Mouse (Mus musculus) spleen, embryonic (tissue): ENCODE data around the gene Cnksr1.
"Not testable (repeated sequence)": the region's sequence is repeated elsewhere in the genome, so short reads cannot be mapped to it uniquely, and the experiment has no call there.

ENCODE experiments used
- CTCF ChIA-PET: fragments of 350-600 bp; sonication (Branson Sonifier 250); formaldehyde crosslinking; loops from one replicate; lab custom pipeline; 2022; lab: Charles Lee

The Cnksr1 gene

DNA sequence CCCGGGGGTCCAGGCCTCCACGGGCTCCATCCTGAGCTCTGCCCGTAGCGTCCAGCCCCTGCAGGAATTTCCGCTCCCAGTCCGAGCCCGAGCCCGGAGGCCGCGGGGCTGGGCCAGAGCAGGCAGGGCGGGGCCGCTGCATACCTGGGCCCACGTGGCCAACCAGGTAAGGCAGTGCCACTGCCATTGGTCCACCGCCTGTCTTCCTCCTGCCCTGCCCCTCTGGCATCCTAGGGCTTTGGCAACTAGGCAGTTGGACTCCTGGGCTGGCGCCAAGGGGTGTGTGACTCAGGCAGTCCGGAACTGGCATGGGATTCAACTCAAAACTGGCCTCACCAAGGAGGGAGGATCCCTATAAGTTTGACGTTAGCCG is at the start of gene Cnksr1:
Gene Cnksr1, minus strand, starts transcription at position 121 of the 373 bp plus-strand sequence.
- CTCF ChIA-PET = no interaction called here

DNA sequence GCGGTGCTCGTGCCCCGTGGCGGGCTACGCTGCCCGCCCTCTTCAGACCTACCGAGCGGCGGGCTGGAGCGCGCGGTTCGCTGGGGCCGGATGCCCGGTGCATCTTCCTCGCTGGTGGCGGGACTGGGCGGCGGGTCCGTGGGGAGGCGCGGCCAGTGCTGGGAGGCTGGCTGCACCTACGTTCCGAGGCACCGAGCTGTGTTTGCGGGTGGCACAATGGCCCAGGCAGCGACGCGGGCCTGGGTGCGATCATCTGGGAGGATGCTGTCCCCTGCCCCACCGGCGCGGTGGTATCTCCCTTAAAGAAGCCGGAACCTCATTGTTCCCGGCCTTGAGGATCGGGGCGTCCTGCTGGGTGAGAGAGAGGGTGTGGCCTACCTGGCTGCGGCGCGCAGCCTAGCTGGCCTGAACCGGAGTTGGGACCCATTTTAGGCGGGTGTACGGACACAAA is 49.4 kb upstream of the Cnksr1 start, which contains the start of gene Pdik1l:
Gene Pdik1l, minus strand, starts transcription at position 321 of the 451 bp plus-strand sequence.
- CTCF ChIA-PET = interaction anchor here (0.6 kb wide), 1 partner anchor 99 kb away, joined by 3 read pairs; no protein-coding TSS in a partner anchor

DNA sequence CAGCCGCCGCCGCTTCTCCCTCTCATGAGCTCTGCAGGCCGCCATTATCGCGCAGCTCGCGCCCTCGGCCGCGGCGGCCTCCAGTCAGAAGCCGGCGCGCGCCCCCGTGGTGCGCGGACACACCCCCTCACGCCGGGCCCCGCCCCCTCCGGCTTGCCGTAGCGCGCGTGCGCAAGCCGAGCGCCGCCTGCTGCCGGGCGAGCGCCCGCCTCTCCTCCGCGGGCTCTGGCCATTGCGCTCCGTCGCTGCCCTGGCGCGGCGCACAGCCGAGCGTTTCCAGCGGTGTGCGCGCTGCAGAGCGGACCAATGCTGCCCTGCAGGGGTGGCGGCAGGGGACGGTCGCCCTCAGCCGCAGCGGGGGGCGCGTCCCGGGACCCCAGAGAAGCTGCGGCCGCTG is 49.0 kb upstream of the Cnksr1 start:
- CTCF ChIA-PET = no interaction called here

DNA sequence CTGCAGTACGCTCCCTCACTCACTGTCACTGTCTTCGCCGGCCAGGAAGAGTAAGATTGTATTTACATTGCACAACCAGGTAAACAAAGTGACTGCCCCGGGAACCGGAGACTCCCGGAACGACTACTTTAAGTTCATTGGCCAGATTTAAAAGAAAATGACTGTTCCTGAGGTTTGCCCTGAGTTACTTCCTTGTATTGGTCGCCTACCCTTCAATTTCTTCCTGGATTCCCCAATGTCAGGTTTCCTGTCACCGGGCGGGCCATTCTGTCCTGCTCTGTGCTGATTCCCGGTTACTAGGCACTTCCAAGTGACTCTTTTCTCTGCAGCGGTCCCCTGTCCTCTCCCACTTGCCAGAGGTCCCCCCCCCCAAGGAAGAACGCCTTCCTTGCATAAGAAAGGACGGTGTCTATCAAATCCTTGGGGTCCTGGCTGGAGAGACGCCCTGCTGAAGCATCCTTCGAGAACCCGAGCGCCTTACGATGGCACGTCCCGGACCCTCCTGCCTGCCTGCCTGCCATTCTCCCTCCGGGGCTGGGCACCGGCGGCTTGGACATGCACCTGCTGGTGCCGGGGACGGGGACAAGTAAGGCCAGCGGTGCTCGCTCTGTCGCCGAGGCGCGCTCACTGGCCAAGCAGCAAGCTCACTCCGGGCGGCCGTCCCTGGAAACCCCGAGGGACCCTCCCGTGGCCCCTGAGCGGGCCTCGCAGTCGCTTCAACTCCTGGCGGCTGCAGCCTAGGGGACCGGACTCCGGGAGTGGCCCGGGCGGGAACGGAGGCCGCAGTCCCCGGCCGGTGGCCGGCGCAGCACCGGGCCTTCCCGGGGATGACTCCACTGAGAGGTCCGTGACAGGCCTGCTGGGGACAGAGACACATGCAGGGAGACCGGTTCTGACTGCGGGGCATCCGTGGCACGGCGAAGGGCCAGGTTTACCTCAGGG is 48.3 kb upstream of the Cnksr1 start:
- CTCF ChIA-PET = interaction anchor here (0.6 to 0.7 kb wide), 2 partner anchors 251 to 331 kb away, joined by 3 to 5 read pairs; no protein-coding TSS in a partner anchor

DNA sequence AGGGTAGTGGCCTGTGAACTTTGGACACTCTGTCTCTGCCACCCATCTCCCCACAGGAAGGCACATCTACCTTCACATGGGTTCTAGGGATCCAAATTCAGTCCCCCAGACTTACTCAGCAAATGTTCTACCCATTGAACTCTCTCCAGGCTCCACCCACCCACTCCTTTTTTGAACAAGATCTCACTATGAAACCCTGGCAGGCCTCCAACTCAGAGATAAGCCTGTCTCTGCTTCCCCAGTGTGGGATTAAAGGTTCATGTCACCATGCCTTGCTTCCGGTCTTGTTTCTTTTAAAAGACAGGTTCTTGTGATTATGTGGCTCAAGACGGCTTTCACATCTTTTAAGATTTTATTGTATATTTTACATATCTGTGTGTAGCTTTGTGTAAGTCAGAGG is 46.7 kb upstream of the Cnksr1 start:
- CTCF ChIA-PET = interaction anchor here (0.7 kb wide), 1 partner anchor 533 kb away, joined by 3 read pairs; no protein-coding TSS in a partner anchor

DNA sequence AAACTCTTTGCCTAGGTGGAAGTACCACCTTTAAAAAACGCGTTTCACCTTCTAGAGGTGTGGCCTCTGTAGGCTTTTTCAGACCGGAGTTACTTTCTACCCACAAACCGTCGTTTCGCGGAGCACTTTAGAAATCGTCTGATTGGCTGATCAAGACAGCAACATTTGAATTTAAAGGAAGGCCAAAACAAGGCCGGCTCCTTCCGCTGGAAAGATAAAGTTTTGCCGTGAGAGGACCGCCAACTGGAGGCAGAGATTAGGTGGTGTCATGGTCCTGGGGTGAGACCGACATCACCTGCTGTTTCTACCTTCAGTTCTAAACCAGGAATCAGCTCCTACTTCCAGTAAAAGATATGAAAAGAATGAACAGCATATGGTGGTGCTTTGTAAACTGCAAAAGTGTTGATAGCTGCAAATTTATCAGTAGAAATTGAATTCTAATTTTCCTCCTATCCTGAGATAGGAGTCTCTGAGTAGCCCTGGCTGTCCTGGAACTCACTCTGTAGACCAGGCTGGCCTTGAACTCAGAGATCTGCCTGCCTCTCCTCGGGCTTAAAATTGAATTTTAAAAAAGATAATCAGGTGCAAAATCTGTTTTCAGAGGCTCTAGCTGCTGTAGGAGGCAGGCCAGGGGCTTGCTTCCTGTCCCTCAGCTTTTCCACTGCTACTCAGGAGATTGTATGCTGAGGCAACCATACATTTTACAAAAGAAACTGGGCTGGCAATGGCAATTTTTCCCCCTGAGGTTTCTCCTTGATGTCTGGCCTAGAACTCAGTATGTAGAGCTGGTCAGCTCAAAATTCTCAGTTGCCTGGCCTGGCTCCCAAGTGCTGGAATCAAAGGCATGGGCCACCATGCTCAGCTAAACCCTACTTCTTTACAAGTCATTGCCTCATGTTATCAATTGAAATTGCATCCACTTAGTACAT is 35.5 kb upstream of the Cnksr1 start:
- CTCF ChIA-PET = interaction anchor here (0.5 to 1.7 kb wide), 2 partner anchors 17 to 1667 kb away, joined by 3 to 4 read pairs; no protein-coding TSS in a partner anchor

DNA sequence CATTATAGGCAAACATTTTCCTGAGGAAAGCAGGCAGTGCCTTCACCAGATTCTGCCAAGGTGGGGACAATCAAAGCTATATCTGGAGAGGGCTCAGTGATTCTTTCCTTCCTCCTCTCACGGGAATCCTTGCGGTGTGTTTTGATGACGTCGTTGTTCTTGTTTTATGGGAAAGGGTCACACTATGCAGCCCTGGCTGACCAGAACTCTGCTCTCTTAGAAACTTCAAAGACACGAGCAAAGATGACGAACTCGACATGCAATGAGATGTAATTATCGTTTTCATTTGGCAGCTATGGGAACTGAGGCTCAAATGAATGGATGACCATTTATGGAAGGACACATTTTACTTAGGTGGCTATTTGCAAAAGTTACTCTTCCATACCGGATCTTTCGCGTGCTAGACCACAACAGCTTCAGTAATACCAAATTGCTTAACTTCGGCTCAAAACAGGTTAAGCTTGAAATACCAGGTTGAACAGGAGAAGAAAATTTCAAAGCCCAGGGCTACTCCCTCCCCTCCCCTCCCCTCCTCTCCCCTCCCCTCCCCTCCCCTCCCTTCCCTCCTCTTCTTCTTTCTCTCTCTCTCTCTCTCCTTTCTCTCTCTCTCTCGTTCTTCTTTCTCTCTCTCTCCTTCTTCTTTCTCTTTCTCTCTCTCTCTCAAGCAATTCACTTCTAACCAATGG is 34.7 kb upstream of the Cnksr1 start:
- CTCF ChIA-PET = interaction anchor here (1.7 kb wide), 1 partner anchor 18 kb away, joined by 4 read pairs; no protein-coding TSS in a partner anchor

DNA sequence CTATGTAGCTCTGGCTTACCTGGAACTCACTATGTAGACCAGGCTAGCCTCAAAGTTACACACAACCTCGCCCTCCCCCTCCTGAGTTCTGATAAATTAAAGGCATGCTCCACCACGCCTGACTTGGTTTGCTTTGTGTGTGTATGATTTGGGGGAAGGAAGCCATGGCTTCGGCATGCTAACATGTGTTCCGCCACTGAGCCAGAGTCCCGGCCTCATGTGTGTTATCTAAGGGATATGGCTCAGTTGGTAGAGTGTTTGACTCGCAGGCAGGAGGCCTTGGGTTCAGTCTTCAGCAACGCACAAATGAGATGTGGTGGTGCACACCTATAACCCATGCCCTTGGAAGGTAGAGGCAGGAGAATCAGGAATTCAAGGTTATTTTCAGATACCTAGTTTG is 33.8 kb upstream of the Cnksr1 start:
- CTCF ChIA-PET = no interaction called here

DNA sequence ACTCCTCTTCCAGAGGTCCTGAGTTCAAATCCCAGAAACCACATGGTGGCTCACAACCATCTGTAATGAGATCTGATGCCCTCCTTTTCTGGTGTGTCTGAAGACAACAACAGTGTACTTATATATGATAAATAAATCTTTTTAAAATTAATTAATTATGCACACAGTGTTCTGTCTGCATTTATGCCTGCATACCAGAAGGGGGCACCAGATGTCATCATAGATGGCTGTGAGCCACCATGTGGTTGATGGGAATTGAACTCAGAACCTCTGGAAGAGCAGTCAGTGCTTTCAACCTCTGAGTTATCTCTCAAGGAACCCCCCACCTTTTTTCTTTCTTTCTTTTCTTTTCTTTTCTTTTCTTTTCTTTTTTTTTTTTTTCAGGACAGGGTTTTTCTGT is 31.4 kb upstream of the Cnksr1 start:
- CTCF ChIA-PET = not testable (repeated sequence)

DNA sequence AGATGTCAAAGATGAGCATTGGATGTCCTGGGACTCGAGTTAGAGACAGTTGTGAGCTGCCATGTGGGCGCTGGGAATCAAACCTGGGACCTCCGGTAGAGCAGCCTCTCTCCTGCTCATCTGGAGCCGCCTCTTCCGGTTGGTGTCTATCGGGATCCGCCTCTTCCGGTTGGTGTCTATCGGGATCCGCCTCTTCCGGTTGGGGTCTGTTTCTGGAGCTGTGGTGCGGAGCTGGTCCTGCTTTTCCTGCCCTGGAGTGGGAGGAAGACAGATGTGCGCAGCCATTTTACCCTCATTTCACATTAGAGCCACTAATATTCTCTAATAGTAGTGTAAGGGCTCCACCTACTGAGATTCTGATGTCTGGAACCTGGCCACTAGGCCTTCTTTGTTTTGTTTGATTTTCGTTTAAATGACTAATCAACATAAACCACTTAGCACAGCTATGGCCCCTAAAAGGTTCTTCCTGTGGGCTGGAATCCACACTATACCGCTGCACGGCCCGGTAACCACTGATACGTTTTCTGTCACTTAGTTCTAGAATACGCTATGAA is 30.0 kb upstream of the Cnksr1 start:
- CTCF ChIA-PET = interaction anchor here (0.6 kb wide), 1 partner anchor 1453 kb away, joined by 7 read pairs; no protein-coding TSS in a partner anchor

DNA sequence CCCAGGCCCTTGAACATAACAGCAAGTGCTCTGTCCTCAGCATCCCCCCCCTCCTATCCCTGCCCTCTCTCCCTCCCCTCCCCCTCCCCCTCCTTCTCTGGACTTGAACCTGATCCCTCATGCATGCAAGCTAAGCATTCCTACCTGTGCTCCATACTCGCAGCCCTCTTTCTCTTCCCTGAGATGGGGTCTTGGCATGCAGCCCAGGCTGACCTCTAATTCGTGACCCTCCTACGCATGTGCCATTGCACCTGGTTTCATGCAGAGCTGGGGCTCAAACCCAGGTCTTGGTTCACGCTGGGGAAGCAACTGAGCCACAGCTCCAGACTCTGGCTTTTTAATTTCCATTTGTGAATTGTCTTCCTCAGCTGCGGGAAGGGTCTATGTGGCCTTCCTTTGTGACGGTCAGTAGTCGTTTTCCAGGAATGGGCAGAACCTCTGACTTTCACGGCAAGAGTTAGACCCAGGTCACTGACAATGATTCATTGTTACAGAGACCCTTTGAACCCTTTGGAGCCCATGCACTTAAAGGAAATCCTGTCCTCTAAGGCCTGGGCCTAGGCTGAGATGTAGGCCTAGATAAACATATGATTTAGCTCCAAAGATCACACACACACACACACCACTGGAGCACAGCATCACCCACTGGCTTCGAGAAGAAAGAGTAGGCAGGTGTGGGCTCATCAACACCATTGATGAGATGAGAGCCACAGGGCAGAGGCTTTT is 27.8 kb upstream of the Cnksr1 start:
- CTCF ChIA-PET = no interaction called here

DNA sequence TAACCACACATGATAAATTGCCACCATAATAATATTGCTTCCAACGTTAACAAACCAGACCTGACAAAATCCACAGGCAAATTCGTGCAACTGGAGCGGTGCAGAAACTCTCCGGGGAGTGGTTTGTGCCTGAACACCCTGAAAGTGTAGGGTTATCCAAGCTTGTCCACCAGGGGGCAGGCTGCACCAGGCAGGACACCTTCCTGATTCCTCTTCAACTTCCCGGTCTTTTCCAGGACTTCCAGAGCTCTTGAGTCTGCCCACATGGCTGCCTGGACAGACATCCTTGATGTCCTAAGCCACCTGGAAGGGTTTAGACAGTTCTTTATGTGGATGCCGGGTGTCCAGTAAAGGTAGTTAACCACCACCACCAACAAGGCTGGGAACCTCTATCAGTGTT is 25.0 kb upstream of the Cnksr1 start:
- CTCF ChIA-PET = no interaction called here

DNA sequence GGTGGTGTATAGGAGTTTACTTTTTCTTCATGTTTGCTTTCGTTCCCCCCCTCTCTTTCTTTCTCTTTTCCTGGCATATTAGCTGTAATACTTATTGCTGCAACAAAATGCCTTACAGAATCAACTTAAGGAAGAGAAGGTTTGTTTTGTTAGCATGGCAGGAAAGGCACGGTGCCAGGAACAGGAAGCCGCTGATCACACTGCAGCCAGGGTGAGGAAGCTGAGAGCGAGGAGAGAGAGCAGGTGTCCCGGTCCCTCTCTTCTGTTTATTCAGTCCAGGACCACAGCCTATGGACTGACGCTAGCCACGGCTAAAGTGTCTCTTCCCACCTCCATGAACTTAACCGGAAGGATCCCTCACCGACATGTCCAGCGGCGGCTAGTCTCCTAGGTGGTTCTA is 20.2 kb upstream of the Cnksr1 start:
- CTCF ChIA-PET = interaction anchor here (1.0 kb wide), 1 partner anchor 8 kb away, joined by 3 read pairs; no protein-coding TSS in a partner anchor

DNA sequence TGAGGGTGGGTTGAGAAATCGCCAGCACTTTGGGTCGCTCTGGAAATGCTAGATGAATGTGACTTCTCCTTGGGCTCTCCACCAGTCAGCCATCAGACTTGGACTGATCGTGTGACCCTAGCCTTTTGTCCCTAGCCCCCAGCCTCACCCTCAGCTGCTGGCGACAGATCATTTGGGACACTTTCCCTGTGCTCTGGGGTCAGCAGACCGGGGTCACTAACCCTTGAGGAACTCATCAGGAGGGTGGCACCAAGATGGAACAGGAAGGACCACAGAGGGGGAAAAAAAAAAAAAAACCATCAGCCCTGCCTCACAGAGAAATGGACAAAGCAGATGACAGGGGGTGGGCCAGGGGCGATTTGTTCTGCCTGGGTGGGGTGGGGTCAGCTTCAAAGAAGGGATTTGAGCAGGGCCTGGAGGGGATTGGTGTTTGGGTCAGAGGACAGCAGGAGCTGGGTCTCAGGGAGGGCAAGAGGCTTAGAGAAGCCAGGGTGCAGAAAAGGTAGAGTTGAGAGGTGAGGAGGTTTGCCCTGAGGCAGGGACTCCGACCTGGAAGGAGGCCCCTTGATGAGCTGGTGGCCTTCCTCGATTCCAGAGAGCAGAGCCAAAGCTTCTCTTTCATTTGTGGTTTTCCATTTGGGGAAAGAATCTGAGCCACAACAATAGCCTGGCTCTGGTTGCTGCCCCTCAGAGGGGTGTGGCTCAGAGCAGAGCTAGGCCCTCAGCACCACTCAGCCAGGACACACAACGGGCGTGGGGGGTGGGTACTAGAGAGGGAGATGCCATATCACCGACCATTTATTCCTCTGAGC is 19.2 kb upstream of the Cnksr1 start:
- CTCF ChIA-PET = interaction anchor here (0.5 to 0.6 kb wide), 3 partner anchors 138 to 659 kb away, joined by 3 to 4 read pairs (median 3); no protein-coding TSS in a partner anchor

DNA sequence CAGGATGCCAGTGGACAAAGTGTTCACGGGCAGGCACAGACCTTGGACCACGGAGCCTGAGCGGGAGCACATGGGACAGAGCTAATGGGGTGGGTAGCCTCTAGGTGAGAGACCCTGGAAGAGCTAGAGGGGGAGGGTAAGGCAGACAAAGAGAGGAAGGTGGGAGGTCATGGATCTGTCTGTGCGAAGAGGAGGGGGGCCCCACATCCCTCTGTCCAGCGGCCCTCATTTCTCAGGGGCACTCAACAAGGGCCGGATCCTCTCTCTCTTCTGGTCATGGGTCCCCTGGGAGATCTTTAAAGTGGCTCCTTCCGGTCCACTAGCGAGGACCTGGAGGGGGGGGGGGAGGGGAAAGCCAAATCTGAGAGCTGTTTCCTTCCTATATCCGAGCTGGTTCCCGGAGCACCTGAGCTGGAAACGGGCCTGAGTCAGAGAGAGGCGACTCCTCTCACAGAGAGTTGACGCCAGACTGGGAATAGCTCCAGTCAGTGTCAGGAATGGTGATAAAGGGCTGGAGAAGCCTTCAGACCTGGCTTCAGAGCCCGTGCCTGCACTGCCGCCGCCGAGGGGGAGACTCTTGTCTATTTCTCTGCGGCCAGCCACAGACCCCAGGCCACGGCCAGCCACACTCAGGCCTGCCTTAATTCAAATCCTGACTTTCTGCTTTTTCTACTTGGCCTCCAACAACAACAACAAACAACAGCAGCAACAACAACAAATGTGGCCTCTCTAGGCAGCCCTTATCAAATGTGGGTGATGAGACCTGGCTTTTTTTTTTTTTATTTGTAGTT is 18.4 kb upstream of the Cnksr1 start:
- CTCF ChIA-PET = interaction anchor here (0.5 to 0.6 kb wide), 3 partner anchors 139 to 660 kb away, joined by 3 to 4 read pairs (median 3); no protein-coding TSS in a partner anchor

DNA sequence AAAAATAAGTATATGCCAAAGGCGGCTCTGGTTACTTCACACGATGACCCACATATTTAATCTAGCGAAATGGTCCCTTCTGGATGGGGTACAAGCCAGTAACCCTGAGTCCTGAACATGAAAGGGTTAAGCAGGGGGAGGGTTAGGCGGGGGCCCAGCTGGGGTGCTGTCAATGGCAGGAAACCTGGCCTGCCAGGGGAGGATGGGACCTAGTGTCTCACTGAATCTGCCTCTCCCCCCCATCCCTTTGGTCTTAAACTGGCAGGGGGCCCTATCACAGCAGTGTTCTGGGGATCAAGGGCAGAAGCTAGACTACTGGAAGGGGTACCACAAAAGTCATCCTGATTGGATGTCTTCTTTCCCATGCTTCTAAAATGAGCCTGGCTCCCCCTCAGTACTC is 17.7 kb upstream of the Cnksr1 start:
- CTCF ChIA-PET = no interaction called here

DNA sequence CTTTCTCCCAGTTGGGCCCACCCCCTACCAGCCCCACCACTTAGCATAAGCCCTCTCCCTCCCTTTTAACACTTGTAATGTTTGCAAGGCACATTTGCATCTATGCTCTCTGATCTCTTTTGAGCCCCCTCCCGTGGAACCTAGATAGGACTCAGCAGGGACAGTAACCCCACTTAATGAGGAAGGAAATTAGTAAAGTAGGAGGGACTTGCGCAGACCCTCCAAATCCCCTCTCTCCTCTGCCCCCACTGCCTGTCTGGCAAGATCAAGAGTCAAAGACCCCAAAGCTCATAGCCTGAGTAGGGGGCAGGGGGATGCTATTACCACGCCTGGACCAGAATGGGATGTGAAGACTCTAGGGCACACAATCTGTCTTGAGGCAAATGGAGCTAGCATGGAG is 16.6 kb upstream of the Cnksr1 start:
- CTCF ChIA-PET = no interaction called here
